Mouse (Mus musculus) liver, embryonic 15.5 days (tissue): Measurements from ENCODE around the gene Gpam. TPM values are rescaled to one million over a fixed set of nuclear protein-coding genes. Genes with fewer than 3 reads are reported as not detected.

ENCODE experiments used
- ATAC-seq: fragments of 200-750 bp; cut with Nextera tagmentation; 2 replicates; pipeline ENCODE4 v1.8.0; 2017; ENCODE audit warnings: moderate number of reproducible peaks, mild to moderate bottlenecking, moderate library complexity; ENCODE audit not compliant: insufficient read depth
- H3K27ac ChIP-seq: fragments of 300-500 bp; sonication (generic); replicated peaks from 2 replicates; pipeline ENCODE4 v1.5.1; 2015; ENCODE audit warnings: mild to moderate bottlenecking, inconsistent platforms
- H3K27me3 ChIP-seq: fragments of 300-500 bp; sonication (generic); 2 replicates; pipeline ENCODE4 v1.6.1; 2015; ENCODE audit warnings: mild to moderate bottlenecking, inconsistent platforms
- H3K36me3 ChIP-seq: fragments of 300-500 bp; sonication (generic); replicated peaks from 2 replicates; pipeline ENCODE4 v1.6.1; 2015; ENCODE audit warnings: moderate library complexity, mild to moderate bottlenecking, inconsistent platforms
- H3K4me1 ChIP-seq: fragments of 300-500 bp; sonication (generic); replicated peaks from 2 replicates; pipeline ENCODE4 v1.6.1; 2015; ENCODE audit warnings: inconsistent platforms
- H3K4me2 ChIP-seq: fragments of 300-500 bp; sonication (generic); 2 replicates; pipeline ENCODE4 v1.6.1; 2015; ENCODE audit warnings: moderate library complexity, mild to moderate bottlenecking, inconsistent platforms
- H3K4me3 ChIP-seq: fragments of 300-500 bp; sonication (generic); replicated peaks from 2 replicates; pipeline ENCODE4 v1.5.1; 2015; ENCODE audit warnings: mild to moderate bottlenecking, inconsistent platforms
- H3K9ac ChIP-seq: fragments of 300-500 bp; sonication (generic); 2 replicates; pipeline ENCODE4 v1.6.1; 2015; ENCODE audit warnings: moderate library complexity, mild to moderate bottlenecking, inconsistent platforms
- H3K9me3 ChIP-seq: fragments of 300-500 bp; sonication (generic); replicated peaks from 2 replicates; pipeline ENCODE4 v1.6.1; 2016; ENCODE audit warnings: inconsistent platforms
- WGBS: fragments of 180-500 bp; shearing (Covaris S2); methylation state at CpG from one replicate; pipeline ENCODE4 v1.1.7; 2015; ENCODE audit warnings: mixed read lengths; ENCODE audit not compliant: insufficient replicate concordance; 5-methylcytosine and 5-hydroxymethylcytosine counted together
- polyA plus RNA-seq: library from polyadenylated mRNA; unstranded; fragments of >200 nt; fragmentation: Nextera tagmentation; extraction: Ambion mirVana; gene quantifications from 2 replicates; pipeline ENCODE4 v1.2.1, GENCODE M21; 2015

The Gpam gene
- polyA plus RNA-seq, 1 experiment from 2014 or later: 28.3 TPM

GRCm38 (mm10) chr19:55101659-55102058 is 25.4 kb downstream of the Gpam start:
- H3K27me3 ChIP-seq: peaks cover 5% of the 10 kb centered on the region; the same call in 1 of the 2 replicates
- H3K9me3 ChIP-seq: no peaks in the 10 kb centered on the region
- no peak overlapping the region for H3K9ac ChIP-seq
- H3K4me3 ChIP-seq: no peak overlapping the region
- H3K27ac ChIP-seq: no peak overlapping the region
- 0 out of 2 replicates have a peak, but pooled peaks cover 2% of the 10 kb centered on the region for H3K36me3 ChIP-seq
- H3K4me2 ChIP-seq: no peak overlapping the region
- peaks cover 40% of the 10 kb centered on the region for H3K4me1 ChIP-seq
- ATAC-seq: no peak
- 68% methylated on average over 4 of the region's 4 CpGs for WGBS

DNA sequence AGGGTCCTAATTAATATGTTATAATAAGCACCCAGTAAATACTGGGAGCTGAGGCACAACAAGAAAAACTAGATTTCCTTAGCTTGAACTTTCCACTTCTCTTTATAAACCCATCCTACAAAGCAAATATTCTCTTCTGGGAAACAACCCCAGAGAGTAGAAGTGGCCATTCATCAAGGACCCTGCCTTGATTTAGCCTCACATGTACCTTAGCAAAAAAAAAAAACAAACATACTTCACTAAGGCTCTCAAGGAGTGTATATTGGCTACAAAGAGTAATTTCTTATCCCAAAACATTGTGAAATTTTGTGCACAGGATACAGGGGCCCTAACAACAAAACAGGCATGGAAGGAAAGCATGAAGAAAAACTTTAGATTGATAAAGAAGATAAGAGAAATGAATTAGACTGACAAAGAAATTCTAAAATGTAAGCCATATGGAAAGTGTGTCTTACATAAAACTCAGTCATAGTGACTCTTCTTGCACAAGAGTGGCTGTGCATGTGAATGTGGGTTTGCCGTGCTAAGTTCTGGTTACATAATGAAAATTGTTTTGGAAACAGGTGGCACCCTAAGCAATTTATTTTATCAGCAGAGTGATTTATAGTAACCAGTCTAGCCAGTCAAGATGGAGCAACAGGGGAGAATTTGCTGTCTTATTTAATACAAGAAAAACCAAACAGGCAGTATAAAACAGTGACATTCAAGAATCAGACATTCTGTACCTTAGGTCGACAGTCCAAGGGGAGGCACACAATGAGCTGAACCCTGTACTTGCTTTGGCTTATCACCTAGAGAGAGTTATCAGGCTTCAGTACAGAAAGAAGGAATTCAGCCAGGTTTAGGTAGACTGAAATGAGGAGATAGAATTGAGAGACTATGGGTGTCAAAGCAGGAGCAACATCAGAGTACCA is 26.6 kb downstream of the Gpam start:
- H3K4me3 ChIP-seq: peak overlapping the region; percentile 70
- WGBS: 60% methylated on average over 2 of the region's 2 CpGs
- no peaks in the 10 kb centered on the region for H3K9me3 ChIP-seq
- peaks cover 10% of the 10 kb centered on the region for H3K36me3 ChIP-seq
- no peak for ATAC-seq
- peak overlapping the region; percentile 65; the same call in 1 of the 2 replicates for H3K9ac ChIP-seq
- H3K4me1 ChIP-seq: peaks cover 40% of the 10 kb centered on the region
- H3K27ac ChIP-seq: peak overlapping the region; percentile 56; the same call in 1 of the 2 replicates
- H3K4me2 ChIP-seq: peak overlapping the region; percentile 92
- H3K27me3 ChIP-seq: peaks cover 5% of the 10 kb centered on the region; the same call in 1 of the 2 replicates

GRCm38 (mm10) chr19:55099184-55100160 is 27.6 kb downstream of the Gpam start:
- H3K4me2 ChIP-seq: peak overlapping the region; percentile 92
- ATAC-seq: peak; percentile 81
- H3K9ac ChIP-seq: peak overlapping the region; percentile 65
- H3K27ac ChIP-seq: peak overlapping the region; percentile 56
- WGBS: 1% methylated on average over 69 of the region's 69 CpGs
- H3K36me3 ChIP-seq: peaks cover 13% of the 10 kb centered on the region
- H3K4me3 ChIP-seq: peak overlapping the region; percentile 70
- H3K4me1 ChIP-seq: peaks cover 40% of the 10 kb centered on the region
- H3K27me3 ChIP-seq: peaks cover 5% of the 10 kb centered on the region; the same call in 1 of the 2 replicates
- no peaks in the 10 kb centered on the region for H3K9me3 ChIP-seq

GRCm38 (mm10) chr19:55098409-55099183 is 28.4 kb downstream of the Gpam start:
- Histone ChIP-seq H3K27ac (peak overlapping the region; percentile 56), H3K36me3 (peaks cover 16% of the 10 kb centered on the region), H3K4me2 (peak overlapping the region; percentile 92), H3K27me3 (peaks cover 5% of the 10 kb centered on the region; the same call in 1 of the 2 replicates), H3K9me3 (no peaks in the 10 kb centered on the region), H3K4me3 (peak overlapping the region; percentile 70), H3K4me1 (peaks cover 40% of the 10 kb centered on the region), H3K9ac (peak overlapping the region; percentile 65)
- WGBS: 2% methylated on average over 30 of the region's 30 CpGs
- ATAC-seq: peak; percentile 10; the same call in 1 of the 2 replicates

DNA sequence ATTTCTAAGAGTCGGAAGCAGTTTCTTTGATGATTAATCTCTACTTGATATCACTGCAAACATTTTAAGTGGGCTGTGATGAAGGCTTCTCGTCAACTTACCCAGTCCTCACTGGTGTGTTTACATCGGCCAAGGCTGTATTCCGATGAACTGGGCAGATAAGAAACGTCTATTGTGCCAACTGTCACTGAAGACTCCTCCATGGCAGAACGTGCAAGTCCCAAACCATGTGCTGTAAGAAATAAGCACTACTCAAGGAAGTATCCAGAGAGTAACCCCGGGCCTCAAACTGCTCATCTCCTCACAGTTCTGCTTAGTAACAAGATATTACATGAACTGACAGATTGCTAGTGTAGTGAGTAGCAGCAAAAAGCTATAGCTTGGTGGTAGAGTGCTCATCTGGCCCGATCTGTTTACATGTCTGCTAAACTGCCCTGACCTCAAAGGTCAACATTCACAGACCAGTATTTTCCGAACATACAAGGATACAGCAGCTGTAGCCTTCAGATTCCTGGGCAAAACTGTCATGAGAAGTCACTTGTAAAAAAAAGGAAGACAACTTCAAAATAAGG is 29.6 kb downstream of the Gpam start:
- H3K9ac ChIP-seq: no peak overlapping the region
- no peaks in the 10 kb centered on the region for H3K27me3 ChIP-seq
- 30% methylated on average over 9 of the region's 9 CpGs for WGBS
- ATAC-seq: no peak
- H3K9me3 ChIP-seq: no peaks in the 10 kb centered on the region
- H3K4me1 ChIP-seq: peaks cover 36% of the 10 kb centered on the region
- peak overlapping the region; percentile 4; the same call in 1 of the 2 replicates for H3K4me3 ChIP-seq
- peak overlapping the region; percentile 20 for H3K4me2 ChIP-seq
- peaks cover 24% of the 10 kb centered on the region for H3K36me3 ChIP-seq
- H3K27ac ChIP-seq: peak overlapping the region; percentile 56; the same call in 1 of the 2 replicates

- WGBS: 66% methylated on average over 4 of the region's 4 CpGs
- Histone ChIP-seq H3K4me1 (peaks cover 36% of the 10 kb centered on the region), H3K36me3 (peaks cover 24% of the 10 kb centered on the region)
Observed at GRCm38 (mm10) chr19:55096666-55097065, 30.4 kb downstream of the Gpam start.

DNA sequence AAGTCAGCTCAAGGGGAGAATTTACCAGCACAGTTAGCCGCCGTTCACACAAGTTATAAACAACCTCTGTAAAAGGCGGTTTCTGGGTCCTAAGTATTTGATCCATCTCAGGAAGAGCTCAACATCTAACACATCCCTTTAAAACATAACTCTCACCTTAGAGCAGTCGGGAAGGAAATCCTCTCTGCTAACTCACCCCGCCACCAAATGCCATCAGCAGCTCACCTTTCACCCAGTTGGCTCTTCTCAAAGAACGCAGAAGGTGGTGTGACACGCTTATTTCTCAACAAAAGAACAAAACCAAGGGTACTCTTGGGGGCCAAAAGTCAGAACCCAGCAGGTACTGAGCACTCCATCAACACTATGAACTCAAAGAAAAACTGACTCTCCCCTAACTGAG is 31.5 kb downstream of the Gpam start:
- Histone ChIP-seq H3K27me3 (no peaks in the 10 kb centered on the region), H3K4me2 (no peak overlapping the region), H3K27ac (no peak overlapping the region), H3K36me3 (peaks cover 31% of the 10 kb centered on the region), H3K4me1 (peaks cover 46% of the 10 kb centered on the region), H3K9me3 (no peaks in the 10 kb centered on the region), H3K4me3 (no peak overlapping the region), H3K9ac (no peak overlapping the region)
- 77% methylated on average over 7 of the region's 7 CpGs for WGBS
- ATAC-seq: no peak

More at GRCm38 (mm10) chr19:55096666-55097065, 30.4 kb downstream of the Gpam start:
- ATAC-seq: no peak
- Histone ChIP-seq H3K4me2 (no peak overlapping the region), H3K9ac (no peak overlapping the region), H3K4me3 (no peak overlapping the region), H3K27ac (no peak overlapping the region), H3K9me3 (no peaks in the 10 kb centered on the region), H3K27me3 (no peaks in the 10 kb centered on the region)

GRCm38 (mm10) chr19:55091602-55092413 is 35.2 kb downstream of the Gpam start:
- Histone ChIP-seq H3K27ac (peak overlapping the region; percentile 19; the same call in 1 of the 2 replicates), H3K4me1 (peaks cover 27% of the 10 kb centered on the region), H3K36me3 (peaks cover 64% of the 10 kb centered on the region), H3K4me3 (no peak overlapping the region), H3K9me3 (no peaks in the 10 kb centered on the region), H3K9ac (no peak overlapping the region), H3K27me3 (no peaks in the 10 kb centered on the region), H3K4me2 (no peak overlapping the region)
- 0 out of 2 replicates have a peak, but pooled peaks have one; percentile 7 for ATAC-seq
- WGBS: 68% methylated on average over 17 of the region's 17 CpGs

GRCm38 (mm10) chr19:55090885-55091284 is 36.2 kb downstream of the Gpam start:
- Histone ChIP-seq H3K27me3 (no peaks in the 10 kb centered on the region), H3K4me3 (no peak overlapping the region), H3K4me1 (peaks cover 36% of the 10 kb centered on the region), H3K27ac (0 out of 2 replicates have a peak overlapping the region, but pooled peaks have one; percentile 19), H3K36me3 (peaks cover 69% of the 10 kb centered on the region), H3K4me2 (no peak overlapping the region), H3K9me3 (no peaks in the 10 kb centered on the region), H3K9ac (no peak overlapping the region)
- ATAC-seq: peak; percentile 32; the same call in 1 of the 2 replicates
- WGBS: 65% methylated on average over 12 of the region's 12 CpGs
